Mouse (Mus musculus) ovary, adult 18-20 months (tissue): Measurements from ENCODE around the gene Cep295nl.
A peak's percentile ranks its signal among the peaks of the same experiment; 100 is the strongest.
"Not testable (repeated sequence)": the region's sequence is repeated elsewhere in the genome, so short reads cannot be mapped to it uniquely, and the experiment has no call there.

Experiments used
- DNase-seq: peaks from one replicate; pipeline ENCODE4 v3.0.0; 2022; ENCODE audit warnings: low spot score, mixed read lengths

The Cep295nl gene

GRCm38 (mm10) chr11:118342400-118342981, at the start of gene Cep295nl:
Cep295nl (minus strand) TSS chr11:118342500.
- DNase-seq: no peak

- DNase-seq: not testable (repeated sequence)
Observed at GRCm38 (mm10) chr11:118387816-118388215, 45.5 kb upstream of the Cep295nl start.

- DNase-seq: peak; percentile 71
Observed at GRCm38 (mm10) chr11:118379251-118380009, 37.1 kb upstream of the Cep295nl start.

GRCm38 (mm10) chr11:118378656-118379055, 36.4 kb upstream of the Cep295nl start:
- DNase-seq: no peak

- not testable (repeated sequence) for DNase-seq
Observed at GRCm38 (mm10) chr11:118376323-118376722, 34.0 kb upstream of the Cep295nl start.

- DNase-seq: peak; percentile 62
Observed at GRCm38 (mm10) chr11:118375881-118376280, 33.6 kb upstream of the Cep295nl start.

- DNase-seq: no peak
Observed at GRCm38 (mm10) chr11:118375461-118375860, 33.2 kb upstream of the Cep295nl start.

- no peak for DNase-seq
Observed at GRCm38 (mm10) chr11:118375006-118375405, 32.7 kb upstream of the Cep295nl start.

- DNase-seq: no peak
Observed at GRCm38 (mm10) chr11:118374506-118374905, 32.2 kb upstream of the Cep295nl start.

- DNase-seq: no peak
Observed at GRCm38 (mm10) chr11:118372641-118373040, 30.3 kb upstream of the Cep295nl start.

- no peak for DNase-seq
Observed at GRCm38 (mm10) chr11:118371876-118372275, 29.6 kb upstream of the Cep295nl start.

GRCm38 (mm10) chr11:118369657-118370056, 27.4 kb upstream of the Cep295nl start:
- no peak for DNase-seq

GRCm38 (mm10) chr11:118369251-118369650, 27.0 kb upstream of the Cep295nl start:
- DNase-seq: no peak

GRCm38 (mm10) chr11:118368330-118368729, 26.0 kb upstream of the Cep295nl start:
- no peak for DNase-seq

- no peak for DNase-seq
Observed at GRCm38 (mm10) chr11:118366559-118366958, 24.3 kb upstream of the Cep295nl start.

- DNase-seq: no peak
Observed at GRCm38 (mm10) chr11:118366108-118366507, 23.8 kb upstream of the Cep295nl start.

- peak; percentile 38 for DNase-seq
Observed at GRCm38 (mm10) chr11:118365171-118365570, 22.9 kb upstream of the Cep295nl start.

GRCm38 (mm10) chr11:118364021-118364420, 21.7 kb upstream of the Cep295nl start:
- no peak for DNase-seq

- DNase-seq: no peak
Observed at GRCm38 (mm10) chr11:118362971-118363518, 20.7 kb upstream of the Cep295nl start.

GRCm38 (mm10) chr11:118362501-118362900, 20.2 kb upstream of the Cep295nl start:
- no peak for DNase-seq

- no peak for DNase-seq
Observed at GRCm38 (mm10) chr11:118360907-118361341, 18.6 kb upstream of the Cep295nl start.

GRCm38 (mm10) chr11:118360491-118360890, 18.2 kb upstream of the Cep295nl start:
- peak; percentile 34 for DNase-seq

- no peak for DNase-seq
Observed at GRCm38 (mm10) chr11:118355640-118356039, 13.3 kb upstream of the Cep295nl start, which contains the start of gene Timp2. Timp2 (minus strand) TSS chr11:118355740.
